Mouse (Mus musculus): Measurements from ENCODE around the gene Vipas39. TPM values are rescaled to one million over a fixed set of nuclear protein-coding genes. Genes with fewer than 3 reads are reported as not detected.
A peak's percentile ranks its signal among the peaks of the same experiment; 100 is the strongest.
"Not testable (repeated sequence)": the region's sequence is repeated elsewhere in the genome, so short reads cannot be mapped to it uniquely, and the experiment has no call there.

Vipas39 gene
- 10 to 100 TPM; 18.1 to 20.7 TPM for total RNA-seq (2021)
- long read RNA-seq, experiment 1, transcript Vipas39-202 (20 exons, 2,524 nt): major isoform, 15 of 21 reads
- long read RNA-seq, experiment 1, partial matches to known transcripts: 1 of 21 reads
- long read RNA-seq, experiment 1, other reads (novel, unspliced or antisense): 4 of 21 reads
- long read RNA-seq, experiment 2, transcript Vipas39-202 (20 exons, 2,524 nt): major isoform, 11 of 17 reads
- long read RNA-seq, experiment 2, partial matches to known transcripts: 2 of 17 reads
- long read RNA-seq, experiment 2, other reads (novel, unspliced or antisense): 4 of 17 reads

- DNase-seq (ENCODE audit: low spot score in 2 of 2): peak; percentile 46 to 83
Measured at GRCm38 (mm10) chr12:87266108-87266826, at the start of gene Vipas39, which contains the start of gene Ahsa1. Vipas39 (minus strand) TSS chr12:87266256. Ahsa1 (plus strand) TSS chr12:87266479.

- no peak for DNase-seq (ENCODE audit: low spot score in 2 of 2)
Measured at GRCm38 (mm10) chr12:87313098-87313497, 47.0 kb upstream of the Vipas39 start.

- DNase-seq (ENCODE audit: low spot score in 2 of 2): not testable (repeated sequence)
Measured at GRCm38 (mm10) chr12:87306584-87306844, 40.5 kb upstream of the Vipas39 start.

- DNase-seq (ENCODE audit: low spot score in 2 of 2): no peak
Measured at GRCm38 (mm10) chr12:87305767-87306583, 39.9 kb upstream of the Vipas39 start.

GRCm38 (mm10) chr12:87301189-87301588, 35.1 kb upstream of the Vipas39 start:
- DNase-seq (ENCODE audit: low spot score in 2 of 2): no peak

GRCm38 (mm10) chr12:87300441-87300690, 34.3 kb upstream of the Vipas39 start:
- no peak for DNase-seq (ENCODE audit: low spot score in 2 of 2)

GRCm38 (mm10) chr12:87299657-87300440, 33.8 kb upstream of the Vipas39 start, which contains the start of gene Ism2:
Ism2 (minus strand) TSS chr12:87299705.
- DNase-seq (ENCODE audit: low spot score in 2 of 2): peak in 1 of 2 experiments; percentile 41

- DNase-seq (ENCODE audit: low spot score in 2 of 2): no peak
Measured at GRCm38 (mm10) chr12:87299037-87299656, 33.1 kb upstream of the Vipas39 start.

- DNase-seq (ENCODE audit: low spot score in 2 of 2): no peak
Measured at GRCm38 (mm10) chr12:87293934-87294333, 27.9 kb upstream of the Vipas39 start.

- DNase-seq (ENCODE audit: low spot score in 2 of 2): no peak
Measured at GRCm38 (mm10) chr12:87289100-87289499, 23.0 kb upstream of the Vipas39 start.

GRCm38 (mm10) chr12:87284726-87285125, 18.7 kb upstream of the Vipas39 start:
- no peak for DNase-seq (ENCODE audit: low spot score in 2 of 2)

- DNase-seq (ENCODE audit: low spot score in 2 of 2): no peak
Measured at GRCm38 (mm10) chr12:87284268-87284667, 18.2 kb upstream of the Vipas39 start.

- no peak for DNase-seq (ENCODE audit: low spot score in 2 of 2)
Measured at GRCm38 (mm10) chr12:87283706-87284105, 17.6 kb upstream of the Vipas39 start.

- no peak for DNase-seq (ENCODE audit: low spot score in 2 of 2)
Measured at GRCm38 (mm10) chr12:87282743-87283142, 16.7 kb upstream of the Vipas39 start.

- no peak for DNase-seq (ENCODE audit: low spot score in 2 of 2)
Measured at GRCm38 (mm10) chr12:87281766-87282165, 15.7 kb upstream of the Vipas39 start.

GRCm38 (mm10) chr12:87279879-87280278, 13.8 kb upstream of the Vipas39 start:
- no peak for DNase-seq (ENCODE audit: low spot score in 2 of 2)

GRCm38 (mm10) chr12:87279350-87279749, 13.3 kb upstream of the Vipas39 start:
- no peak for DNase-seq (ENCODE audit: low spot score in 2 of 2)

GRCm38 (mm10) chr12:87278118-87278730, 12.2 kb upstream of the Vipas39 start:
- DNase-seq (ENCODE audit: low spot score in 2 of 2): no peak

GRCm38 (mm10) chr12:87277251-87277650, 11.2 kb upstream of the Vipas39 start:
- DNase-seq (ENCODE audit: low spot score in 2 of 2): not testable (repeated sequence)
